Mouse (Mus musculus): ENCODE results near the gene Tap1. TPM values are rescaled to one million over a fixed set of nuclear protein-coding genes. Genes with fewer than 3 reads are reported as not detected.
A peak's percentile ranks its signal among the peaks of the same experiment; 100 is the strongest.

Gene Tap1
- polyA plus RNA-seq, 1 experiment from 2014 or later, result 1.1 TPM

DNA sequence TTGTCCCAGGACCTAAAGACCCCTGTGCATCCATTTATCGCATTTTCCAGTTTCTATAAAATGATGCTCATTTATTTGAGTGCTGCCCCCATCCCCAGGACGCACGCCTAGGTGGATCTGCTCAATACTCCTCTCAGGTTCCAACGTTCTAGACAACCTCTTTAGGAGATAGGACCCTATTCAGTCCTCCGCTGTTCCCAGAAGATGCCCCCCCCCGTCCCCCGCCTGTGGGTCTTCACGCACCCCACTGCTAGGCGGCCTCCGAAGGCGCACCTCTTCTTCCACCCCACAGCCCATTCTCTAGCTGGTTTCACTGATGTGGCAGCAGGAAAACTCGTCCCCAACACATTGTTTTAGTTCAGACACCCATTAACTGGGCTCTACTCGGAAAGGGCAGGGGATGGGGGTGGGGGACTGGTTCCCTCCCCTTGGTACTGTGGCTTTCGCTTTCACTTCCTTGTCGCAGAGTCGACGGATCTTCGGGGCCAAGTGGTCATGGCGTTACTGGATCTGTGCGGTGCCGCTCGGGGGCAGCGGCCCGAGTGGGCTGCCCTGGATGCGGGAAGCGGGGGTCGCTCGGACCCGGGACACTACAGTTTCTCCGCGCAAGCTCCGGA is 10.7 kb downstream of the Tap1 start:
- H3K9me3 ChIP-seq (ENCODE audit: control insufficient read depth, low read length), result no peaks in the 10 kb centered on the region
- H3K9ac ChIP-seq (ENCODE audit: low read depth, low read length), result no peak overlapping the region
- H3K27me3 ChIP-seq (ENCODE audit: control insufficient read depth, insufficient read depth, low read length), result peaks cover 51% of the 10 kb centered on the region
- ATAC-seq (ENCODE audit: low FRiP score), result no peak
- peak; percentile 24 for DNase-seq (ENCODE audit: low spot score)
- 1% methylated on average over 32 of the region's 32 CpGs for WGBS
- H3K4me2 ChIP-seq (replicated peaks; ENCODE audit: low read depth, low read length), result peak overlapping the region; percentile 57
- peak overlapping the region; percentile 33 for H3K4me3 ChIP-seq (ENCODE audit: low read depth, low read length)
- H3K4me1 ChIP-seq (replicated peaks; ENCODE audit: control insufficient read depth, insufficient read depth, low read length), result peaks cover 3% of the 10 kb centered on the region
- no peak overlapping the region for H3K27ac ChIP-seq (ENCODE audit: low read depth, low read length)
- H3K36me3 ChIP-seq (ENCODE audit: control insufficient read depth, insufficient read depth, low read length), result no peaks in the 10 kb centered on the region

DNA sequence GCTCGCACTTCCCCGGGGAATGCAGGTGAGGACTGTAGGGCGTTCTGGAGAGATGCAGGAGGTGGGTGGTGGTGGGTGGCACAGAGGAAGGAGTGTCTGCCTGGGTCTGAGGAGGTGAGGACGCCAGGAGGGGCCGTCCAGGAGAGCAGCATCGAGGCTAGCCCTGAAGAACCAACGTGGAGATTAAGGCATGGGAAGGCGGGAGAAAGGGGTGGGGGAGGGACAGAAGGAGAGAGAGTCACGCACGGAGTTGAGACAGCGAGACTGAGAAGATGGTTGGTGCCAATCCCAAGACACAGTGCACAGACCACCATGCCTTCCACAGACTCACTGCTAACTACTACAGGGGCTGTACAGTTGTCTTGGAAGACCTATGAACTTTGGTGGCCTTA is 11.2 kb downstream of the Tap1 start:
- Histone ChIP-seq H3K4me3 (ENCODE audit: low read depth, low read length) (peak overlapping the region; percentile 33), H3K27me3 (ENCODE audit: control insufficient read depth, insufficient read depth, low read length) (peaks cover 50% of the 10 kb centered on the region)
- WGBS, result 7% methylated on average over 11 of the region's 11 CpGs

DNA sequence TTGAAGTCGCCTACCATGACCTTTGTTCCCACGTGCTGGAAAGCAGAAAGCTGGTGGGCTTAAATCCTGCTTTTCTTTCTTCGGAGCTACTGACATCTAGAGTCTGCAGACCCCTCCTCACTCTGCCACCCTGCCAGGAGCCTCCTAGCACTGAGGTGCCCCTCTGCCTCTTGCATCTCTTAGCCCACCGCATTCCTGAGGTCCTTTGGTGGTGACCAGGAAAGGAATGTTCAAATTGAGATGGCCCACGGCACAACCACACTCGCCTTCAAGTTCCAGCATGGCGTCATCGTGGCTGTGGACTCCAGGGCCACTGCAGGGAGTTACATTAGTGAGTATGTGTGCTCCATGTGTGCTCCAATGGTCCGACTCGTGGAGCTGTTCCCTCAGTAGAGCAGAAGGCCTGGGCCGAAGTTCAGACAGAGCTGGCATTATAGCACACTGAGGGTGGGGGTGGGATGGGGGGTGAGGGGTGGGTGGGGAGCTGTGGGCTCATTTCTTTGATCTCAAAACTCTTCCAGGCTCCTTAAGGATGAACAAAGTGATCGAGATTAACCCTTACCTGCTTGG is 11.8 kb downstream of the Tap1 start:
- H3K27me3 ChIP-seq (ENCODE audit: control insufficient read depth, insufficient read depth, low read length), result peaks cover 49% of the 10 kb centered on the region
- no peaks in the 10 kb centered on the region for H3K9me3 ChIP-seq (ENCODE audit: control insufficient read depth, low read length)
- no peak for DNase-seq (ENCODE audit: low spot score)
- no peak overlapping the region for H3K4me3 ChIP-seq (ENCODE audit: low read depth, low read length)
- no peak overlapping the region for H3K9ac ChIP-seq (ENCODE audit: low read depth, low read length)
- no peaks in the 10 kb centered on the region for H3K36me3 ChIP-seq (ENCODE audit: control insufficient read depth, insufficient read depth, low read length)
- peaks cover 3% of the 10 kb centered on the region for H3K4me1 ChIP-seq (replicated peaks; ENCODE audit: control insufficient read depth, insufficient read depth, low read length)
- no peak for ATAC-seq (ENCODE audit: low FRiP score)
- no peak overlapping the region for H3K27ac ChIP-seq (ENCODE audit: low read depth, low read length)
- 69% methylated on average over 12 of the region's 12 CpGs for WGBS
- no peak overlapping the region for H3K4me2 ChIP-seq (replicated peaks; ENCODE audit: low read depth, low read length)

More for the DNA sequence above, 11.2 kb downstream of the Tap1 start:
- H3K27ac ChIP-seq (ENCODE audit: low read depth, low read length), result no peak overlapping the region
- peak overlapping the region; percentile 57 for H3K4me2 ChIP-seq (replicated peaks; ENCODE audit: low read depth, low read length)
- ATAC-seq (ENCODE audit: low FRiP score) (no peak), DNase-seq (ENCODE audit: low spot score) (no peak)
- H3K36me3 ChIP-seq (ENCODE audit: control insufficient read depth, insufficient read depth, low read length), result no peaks in the 10 kb centered on the region
- H3K9ac ChIP-seq (ENCODE audit: low read depth, low read length), result no peak overlapping the region
- H3K4me1 ChIP-seq (replicated peaks; ENCODE audit: control insufficient read depth, insufficient read depth, low read length), result peaks cover 3% of the 10 kb centered on the region
- H3K9me3 ChIP-seq (ENCODE audit: control insufficient read depth, low read length), result no peaks in the 10 kb centered on the region

DNA sequence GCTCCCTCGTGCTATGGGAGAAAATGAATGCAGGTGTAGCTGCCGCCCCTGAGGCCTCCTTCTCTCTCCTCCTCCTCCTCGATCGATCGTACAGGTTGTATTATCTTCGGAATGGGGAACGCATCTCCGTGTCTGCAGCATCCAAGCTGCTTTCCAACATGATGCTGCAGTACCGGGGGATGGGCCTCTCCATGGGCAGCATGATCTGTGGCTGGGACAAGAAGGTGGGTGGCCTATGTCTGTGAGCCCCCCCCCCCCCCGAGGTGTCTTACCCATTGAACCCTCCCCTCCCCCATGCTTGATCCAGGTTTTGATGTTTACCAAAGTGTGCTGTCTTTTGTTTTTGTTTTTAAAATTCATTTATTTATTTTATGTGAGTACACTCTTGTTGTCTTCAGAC is 12.7 kb downstream of the Tap1 start:
- ATAC-seq (ENCODE audit: low FRiP score), result no peak
- DNase-seq (ENCODE audit: low spot score), result no peak
- H3K36me3 ChIP-seq (ENCODE audit: control insufficient read depth, insufficient read depth, low read length), result no peaks in the 10 kb centered on the region
- H3K4me3 ChIP-seq (ENCODE audit: low read depth, low read length), result no peak overlapping the region
- peaks cover 49% of the 10 kb centered on the region for H3K27me3 ChIP-seq (ENCODE audit: control insufficient read depth, insufficient read depth, low read length)
- H3K9ac ChIP-seq (ENCODE audit: low read depth, low read length), result no peak overlapping the region
- H3K4me2 ChIP-seq (replicated peaks; ENCODE audit: low read depth, low read length), result no peak overlapping the region
- no peaks in the 10 kb centered on the region for H3K9me3 ChIP-seq (ENCODE audit: control insufficient read depth, low read length)
- whole genome bisulfite sequencing, result 83% methylated on average over 10 of the region's 10 CpGs
- H3K4me1 ChIP-seq (replicated peaks; ENCODE audit: control insufficient read depth, insufficient read depth, low read length), result peaks cover 8% of the 10 kb centered on the region
- no peak overlapping the region for H3K27ac ChIP-seq (ENCODE audit: low read depth, low read length)

DNA sequence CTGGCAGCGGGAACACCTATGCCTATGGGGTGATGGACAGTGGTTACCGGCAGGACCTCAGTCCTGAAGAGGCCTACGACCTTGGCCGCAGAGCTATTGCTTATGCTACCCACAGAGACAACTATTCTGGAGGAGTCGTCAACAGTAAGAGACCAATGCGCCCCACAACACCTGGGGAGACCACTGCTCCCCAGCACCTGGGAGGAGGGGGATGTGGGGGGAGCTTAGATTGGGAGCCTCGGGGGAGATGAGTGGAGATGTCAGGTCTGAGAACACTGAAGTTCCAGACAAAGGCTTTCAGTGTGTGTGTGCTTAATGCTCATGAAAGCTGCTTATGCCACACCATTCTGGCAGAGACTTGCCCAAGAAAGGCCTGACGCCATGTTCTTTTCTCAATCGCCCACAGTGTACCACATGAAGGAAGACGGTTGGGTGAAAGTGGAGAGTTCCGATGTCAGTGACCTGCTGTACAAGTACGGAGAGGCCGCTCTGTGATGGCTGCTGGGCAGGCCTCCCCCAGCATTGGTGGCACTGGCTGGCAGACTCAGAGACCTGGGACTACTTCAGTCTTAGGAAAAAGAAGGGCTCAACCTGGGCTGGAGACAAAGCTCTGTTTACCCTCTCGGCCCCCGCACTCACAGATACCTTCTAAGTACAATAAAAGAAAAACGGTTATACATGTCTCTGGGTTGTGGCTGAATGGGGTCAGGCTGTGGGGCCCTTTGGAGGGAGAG is 13.6 kb downstream of the Tap1 start:
- Histone ChIP-seq H3K9me3 (ENCODE audit: control insufficient read depth, low read length) (no peaks in the 10 kb centered on the region), H3K4me2 (replicated peaks; ENCODE audit: low read depth, low read length) (no peak overlapping the region), H3K27ac (ENCODE audit: low read depth, low read length) (no peak overlapping the region), H3K9ac (ENCODE audit: low read depth, low read length) (no peak overlapping the region), H3K27me3 (ENCODE audit: control insufficient read depth, insufficient read depth, low read length) (peaks cover 54% of the 10 kb centered on the region), H3K4me3 (ENCODE audit: low read depth, low read length) (no peak overlapping the region), H3K36me3 (ENCODE audit: control insufficient read depth, insufficient read depth, low read length) (no peaks in the 10 kb centered on the region), H3K4me1 (replicated peaks; ENCODE audit: control insufficient read depth, insufficient read depth, low read length) (peaks cover 9% of the 10 kb centered on the region)
- no peak for ATAC-seq (ENCODE audit: low FRiP score)
- DNase-seq (ENCODE audit: low spot score), result no peak
- 88% methylated on average over 16 of the region's 16 CpGs for WGBS

DNA sequence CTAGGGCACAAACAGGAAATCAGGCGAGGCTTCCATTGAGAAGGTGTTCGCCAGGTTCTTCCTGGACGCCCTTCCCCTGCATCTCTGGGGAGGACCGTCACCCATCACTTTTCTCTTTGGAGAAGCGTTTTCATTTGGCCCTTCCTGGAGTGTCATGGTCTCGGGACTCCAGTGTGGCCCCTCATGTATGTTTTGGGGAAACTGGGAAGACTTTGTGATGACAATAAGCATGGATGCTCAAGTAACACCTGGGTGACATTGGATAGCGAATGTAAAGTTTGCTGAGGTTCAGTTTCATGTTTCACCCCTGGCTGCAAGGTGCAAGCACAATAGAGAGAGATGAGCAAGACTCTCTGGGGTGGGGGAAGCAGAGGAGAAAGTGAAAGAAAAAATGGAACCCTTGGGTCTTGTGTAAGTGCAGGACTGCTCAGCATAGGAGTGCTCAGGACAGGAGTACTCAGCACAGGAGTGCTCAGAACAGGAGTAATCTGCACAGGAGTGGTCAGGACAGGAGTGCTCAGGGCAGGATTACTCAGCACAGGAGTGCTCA is 14.2 kb downstream of the Tap1 start:
- Histone ChIP-seq H3K36me3 (ENCODE audit: control insufficient read depth, insufficient read depth, low read length) (no peaks in the 10 kb centered on the region), H3K9ac (ENCODE audit: low read depth, low read length) (no peak overlapping the region), H3K9me3 (ENCODE audit: control insufficient read depth, low read length) (no peaks in the 10 kb centered on the region), H3K4me1 (replicated peaks; ENCODE audit: control insufficient read depth, insufficient read depth, low read length) (peaks cover 9% of the 10 kb centered on the region), H3K27me3 (ENCODE audit: control insufficient read depth, insufficient read depth, low read length) (peaks cover 49% of the 10 kb centered on the region), H3K4me2 (replicated peaks; ENCODE audit: low read depth, low read length) (no peak overlapping the region), H3K27ac (ENCODE audit: low read depth, low read length) (no peak overlapping the region), H3K4me3 (ENCODE audit: low read depth, low read length) (no peak overlapping the region)
- no peak for ATAC-seq (ENCODE audit: low FRiP score)
- DNase-seq (ENCODE audit: low spot score), result no peak
- 76% methylated on average over 7 of the region's 7 CpGs for WGBS

DNA sequence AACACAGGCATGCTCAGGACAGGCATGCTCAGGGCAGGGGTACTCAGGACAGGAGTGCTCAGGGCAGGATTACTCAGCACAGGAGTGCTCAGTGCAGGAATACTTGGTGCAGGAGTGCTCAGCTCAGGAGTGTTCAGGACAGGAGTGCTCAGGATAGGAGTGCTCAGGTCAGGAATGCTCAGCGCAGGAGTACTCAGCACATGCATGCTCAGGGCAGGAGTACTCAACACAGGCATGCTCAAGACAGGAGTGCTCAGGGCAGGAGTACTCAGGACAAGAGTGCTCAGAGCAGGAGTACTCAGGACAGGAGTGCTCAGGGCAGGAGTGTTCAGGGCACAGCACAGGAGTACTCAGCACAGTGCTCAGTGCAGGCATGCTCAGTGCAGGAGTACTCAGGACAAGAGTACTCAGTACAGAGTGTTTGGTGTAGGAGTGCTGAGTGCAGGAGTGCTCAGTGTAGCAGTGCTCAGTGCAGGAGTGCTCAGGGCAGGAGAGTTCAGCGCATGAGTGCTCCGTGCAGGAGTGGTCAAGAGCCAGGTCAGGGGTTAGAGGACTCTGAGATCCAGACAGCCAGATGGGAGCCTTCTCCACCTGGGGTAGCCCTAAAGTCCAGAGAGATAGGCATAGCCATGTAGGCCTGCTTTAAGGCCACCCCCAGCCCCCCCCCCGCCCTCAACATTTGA is 15.5 kb downstream of the Tap1 start:
- WGBS, result 77% methylated on average over 4 of the region's 4 CpGs
- Histone ChIP-seq H3K27ac (ENCODE audit: low read depth, low read length) (no peak overlapping the region), H3K36me3 (ENCODE audit: control insufficient read depth, insufficient read depth, low read length) (no peaks in the 10 kb centered on the region), H3K4me2 (replicated peaks; ENCODE audit: low read depth, low read length) (no peak overlapping the region), H3K9ac (ENCODE audit: low read depth, low read length) (no peak overlapping the region), H3K9me3 (ENCODE audit: control insufficient read depth, low read length) (no peaks in the 10 kb centered on the region), H3K4me1 (replicated peaks; ENCODE audit: control insufficient read depth, insufficient read depth, low read length) (peaks cover 9% of the 10 kb centered on the region), H3K27me3 (ENCODE audit: control insufficient read depth, insufficient read depth, low read length) (peaks cover 39% of the 10 kb centered on the region), H3K4me3 (ENCODE audit: low read depth, low read length) (no peak overlapping the region)
- ATAC-seq (ENCODE audit: low FRiP score) (0 out of 2 replicates have a peak, but pooled peaks have one; percentile 35), DNase-seq (ENCODE audit: low spot score) (no peak)

DNA sequence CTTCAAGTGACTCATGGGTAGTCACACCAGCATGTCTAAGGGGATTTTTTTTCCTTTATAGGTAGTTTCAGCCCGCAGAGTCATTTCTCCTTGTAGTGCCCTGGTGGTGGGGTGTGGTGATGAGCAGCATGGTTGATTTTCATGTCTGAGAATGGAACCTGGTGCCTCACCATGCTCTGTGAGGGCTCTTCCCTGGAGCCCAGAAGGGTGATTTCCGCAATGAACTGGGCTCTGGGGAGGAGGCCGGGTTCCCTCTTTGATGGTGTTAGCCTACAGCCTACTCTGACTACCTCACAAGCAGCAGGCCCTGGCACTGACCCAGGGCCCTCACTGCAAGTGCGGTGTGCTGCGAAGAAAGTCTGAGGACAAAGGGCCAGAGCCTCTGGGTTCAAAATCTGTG is 16.1 kb downstream of the Tap1 start, which contains the start of gene Tap2:
TSS of gene Tap2 (plus strand) at position 84 of the 400 bp plus-strand sequence.
- WGBS, result 59% methylated on average over 5 of the region's 5 CpGs
- Histone ChIP-seq H3K27me3 (ENCODE audit: control insufficient read depth, insufficient read depth, low read length) (peaks cover 34% of the 10 kb centered on the region), H3K27ac (ENCODE audit: low read depth, low read length) (no peak within 1 kb of the TSS)

More for the DNA sequence above, 16.1 kb downstream of the Tap1 start, which contains the start of gene Tap2:
- H3K9ac ChIP-seq (ENCODE audit: low read depth, low read length), result peak within 1 kb of the TSS; percentile 39
- DNase-seq (ENCODE audit: low spot score), result no peak
- H3K9me3 ChIP-seq (ENCODE audit: control insufficient read depth, low read length), result no peaks in the 10 kb centered on the region
- H3K4me3 ChIP-seq (ENCODE audit: low read depth, low read length), result peak within 1 kb of the TSS; percentile 61
- peak within 1 kb of the TSS; percentile 89 for H3K4me2 ChIP-seq (replicated peaks; ENCODE audit: low read depth, low read length)
- no peaks in the 10 kb centered on the region for H3K36me3 ChIP-seq (ENCODE audit: control insufficient read depth, insufficient read depth, low read length)
- H3K4me1 ChIP-seq (replicated peaks; ENCODE audit: control insufficient read depth, insufficient read depth, low read length), result peaks cover 6% of the 10 kb centered on the region; the same call in 1 of the 2 replicates
- ATAC-seq (ENCODE audit: low FRiP score), result no peak

Measured in hindbrain, embryonic 11.5 days (tissue).